ENCODE assay signal across 8 mouse cellular contexts in the genomic region with DNA sequence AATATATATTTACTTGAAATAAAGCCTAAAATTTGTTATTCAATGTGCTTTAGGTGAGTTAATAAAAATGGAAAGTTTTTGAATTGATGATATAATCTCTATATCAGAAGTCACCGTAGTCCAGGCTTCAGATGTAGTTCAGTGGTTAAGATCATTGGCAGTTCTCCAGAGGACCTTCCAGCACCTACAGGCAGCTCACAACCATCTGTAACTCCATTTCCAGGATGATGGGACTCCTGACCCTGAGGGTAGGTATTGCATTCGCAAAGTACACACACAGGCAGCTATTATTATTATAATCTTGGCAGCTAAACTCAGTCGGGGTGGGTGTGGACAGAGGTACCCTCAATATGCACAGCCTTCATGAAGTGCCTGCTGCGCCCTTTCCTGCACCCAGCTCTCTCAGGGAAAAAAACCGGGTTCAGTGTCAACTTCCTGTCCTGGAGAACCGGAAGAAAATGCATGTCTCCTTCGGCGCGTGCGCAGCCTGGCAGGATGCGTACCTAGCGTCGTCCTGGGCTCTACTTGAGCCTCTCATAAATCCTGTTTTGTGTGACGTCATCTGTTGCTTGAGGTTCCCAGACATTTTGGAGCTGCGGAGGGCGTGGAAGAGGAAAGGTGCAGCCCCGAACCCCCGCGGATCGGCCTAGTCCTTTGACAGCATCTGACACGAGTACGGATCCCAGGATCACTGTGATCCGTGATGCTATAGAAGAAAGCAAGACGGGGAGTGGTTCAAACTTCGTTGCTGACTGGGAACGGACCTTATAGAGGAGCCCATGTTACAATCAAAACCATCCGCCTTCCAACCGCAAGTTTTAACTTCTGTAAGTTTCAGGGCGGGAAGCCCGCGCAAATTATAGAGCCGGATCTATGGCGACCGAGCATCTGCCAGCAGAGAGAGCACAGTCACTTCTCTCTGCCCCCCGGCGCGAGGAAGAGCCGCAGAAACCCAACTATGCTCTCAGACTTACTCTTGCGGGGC. TPM values are rescaled to one million over a fixed set of nuclear protein-coding genes. Genes with fewer than 3 reads are reported as not detected.
DNase-seq lines count a peak whose midpoint lies in the region; ATAC-seq lines count a peak whose summit lies in the region.

Gene Wdr5b, plus strand, starts transcription at position 551 of the 985 bp plus-strand sequence.

- peak; percentile 97 for ATAC-seq in inflammation-experienced regulatory T-cells, adult 6 months
- peak; percentile 97 for ATAC-seq in megakaryocyte-erythroid progenitor cell, adult 5-6 weeks (replicated peaks; ENCODE audit: low FRiP score, low TSS enrichment, poor library complexity, severe bottlenecking)

- intact Hi-C loops in gastrocnemius, postnatal 14 days (cut with DNase I; ENCODE audit: low total_unique reads), result no loop called here
- intact Hi-C loops in left cerebral cortex, postnatal 10 days (cut with DNase I), result no loop called here

- peak; percentile 94 to 97 for DNase-seq in adrenal gland, adult (ENCODE audit: inconsistent age in 2 of 2, low spot score in 1 of 2)
- DNase-seq in embryo, embryonic 10.5 days (ENCODE audit: low spot score), result peak; percentile 98
- DNase-seq in gastrocnemius, postnatal 14 days, result peak; percentile 90
- DNase-seq in left cerebral cortex, postnatal 10 days (ENCODE audit: extremely low spot score in 1 of 2, low spot score in 2 of 2), result peak; percentile 94 to 95
- DNase-seq in right cerebral cortex, postnatal 25 days, result peak; percentile 91
- peak; percentile 82 to 86 for DNase-seq in urinary bladder, postnatal 4 days (ENCODE audit: low spot score in 2 of 2)

RNA-seq across cellular contexts. Expression of gene Wdr5b, which starts in this region (rescaled TPM):
- total RNA-seq in gastrocnemius, postnatal 14 days (2021), result 1 to 10 TPM; 2.1 to 2.3 TPM
- 1 to 10 TPM; 7.2 to 9.7 (median 7.3) TPM for polyA plus RNA-seq in inflammation-experienced regulatory T-cells, adult 6 months (2017; shearing (Covaris generic))
- total RNA-seq in left cerebral cortex, postnatal 10 days (2021), result 1 to 10 TPM; 4.7 to 5.7 TPM
- 6.6 and 8.3 TPM in 2 replicates for total RNA-seq in megakaryocyte-erythroid progenitor cell, adult 5-6 weeks (2014; fragmentation: Nextera tagmentation)
- 9.2 and 9.3 TPM in 2 replicates for total RNA-seq in megakaryocyte-erythroid progenitor cell, adult 5-6 weeks (2017)

Comparison
In these comparisons a context has a peak if more than half of its experiments do, and no peak if none do; other contexts are left out.
1. Peak in every context shown above with its lines: DNase-seq and ATAC-seq.